Mouse (Mus musculus) right cerebral cortex, postnatal 14 days (tissue): Measurements from ENCODE around the gene Pcdh19.

Experiments used
- DNase-seq: peaks from one replicate; pipeline ENCODE4 v3.0.0; 2022

Gene Pcdh19

DNA sequence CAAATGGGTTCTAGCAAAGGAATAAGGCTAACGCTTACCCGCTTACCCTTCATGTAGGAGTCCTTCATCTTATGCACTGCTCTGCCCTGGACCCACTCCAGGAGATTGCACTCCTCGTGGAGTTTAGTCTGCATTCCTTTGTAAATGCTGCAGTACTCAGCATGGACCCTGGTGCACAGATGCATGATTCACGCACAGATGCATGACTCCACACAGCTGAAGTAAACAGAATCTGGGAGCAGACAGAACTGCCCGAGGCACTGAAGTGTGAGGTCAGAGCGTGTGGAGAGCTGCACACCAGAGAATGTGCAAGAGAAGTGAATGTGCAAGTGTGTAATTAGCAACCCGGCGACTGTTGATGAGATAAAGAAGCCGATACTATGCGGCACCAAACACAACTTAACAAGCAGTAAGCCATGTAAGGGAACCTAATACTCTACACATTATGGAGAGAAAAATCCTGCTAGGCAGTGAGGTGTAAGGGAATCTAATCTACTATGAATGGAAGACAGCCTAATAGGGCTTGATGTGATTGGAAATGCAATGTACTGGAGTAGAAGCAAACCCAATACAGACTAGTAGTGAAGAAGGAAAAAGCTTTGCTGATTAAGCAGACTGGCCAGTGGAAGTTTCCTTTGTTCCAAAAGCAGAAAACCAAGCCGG, 32.8 kb downstream of the Pcdh19 start:
- no peak for DNase-seq

DNA sequence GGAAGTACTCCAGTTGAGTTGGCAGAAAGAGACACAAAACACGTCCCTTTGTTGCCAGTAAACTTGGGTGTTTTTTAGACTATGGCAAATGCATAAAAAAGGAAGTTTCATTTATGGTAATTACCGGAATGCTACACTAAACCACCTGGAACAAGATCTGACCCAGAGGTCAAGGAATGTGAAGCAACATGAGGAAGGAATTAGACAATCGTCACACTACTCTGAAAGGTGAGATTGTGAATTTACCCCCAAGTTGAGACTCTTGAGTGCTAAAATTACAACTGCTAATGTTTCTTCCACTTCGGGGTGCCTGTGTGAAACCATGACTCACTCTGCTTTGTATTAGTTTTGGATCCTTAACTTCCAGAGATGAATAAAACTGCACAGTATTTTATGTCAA, 33.6 kb downstream of the Pcdh19 start:
- DNase-seq = no peak

GRCm38 (mm10) chrX:133653071-133653470, 35.7 kb downstream of the Pcdh19 start:
- no peak for DNase-seq

DNA sequence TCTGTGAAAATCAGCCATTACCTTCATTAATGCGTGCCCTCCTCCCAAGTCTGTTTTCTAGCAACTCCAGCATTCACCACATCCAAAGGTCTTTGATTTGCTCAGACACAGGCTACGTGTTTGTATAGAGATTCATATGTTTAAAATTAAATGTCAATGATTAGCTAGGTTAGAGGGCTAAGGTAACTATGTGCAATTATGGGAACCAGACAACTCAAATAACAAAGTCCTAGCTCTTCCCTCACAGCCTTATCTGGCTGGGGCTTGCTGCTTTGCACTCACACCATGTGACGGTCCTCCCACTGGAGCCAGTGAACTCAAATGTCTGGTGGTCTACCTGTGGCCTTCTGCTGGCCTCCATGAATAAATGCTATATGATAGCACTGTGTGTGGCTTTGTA, 38.4 kb downstream of the Pcdh19 start:
- DNase-seq = no peak

DNA sequence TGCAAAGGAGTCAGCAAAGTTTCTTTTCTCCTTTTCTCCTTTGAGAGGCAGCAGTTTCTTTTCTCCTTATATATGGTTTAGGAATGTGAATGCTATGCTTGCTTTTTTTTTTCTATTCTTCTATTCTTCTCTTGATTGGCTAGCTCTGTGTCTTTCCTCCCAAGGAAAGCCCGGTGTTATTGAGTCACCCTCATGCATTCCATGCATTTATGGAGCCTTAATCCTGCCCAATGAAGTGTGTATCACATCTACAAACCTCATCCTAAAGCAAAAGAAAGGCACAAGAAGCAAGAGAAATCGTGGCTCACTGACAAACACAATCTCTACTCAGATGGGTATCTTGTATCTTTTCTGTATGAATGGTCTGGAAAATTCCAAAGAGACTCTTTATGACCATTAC, 41.0 kb downstream of the Pcdh19 start:
- DNase-seq = no peak

DNA sequence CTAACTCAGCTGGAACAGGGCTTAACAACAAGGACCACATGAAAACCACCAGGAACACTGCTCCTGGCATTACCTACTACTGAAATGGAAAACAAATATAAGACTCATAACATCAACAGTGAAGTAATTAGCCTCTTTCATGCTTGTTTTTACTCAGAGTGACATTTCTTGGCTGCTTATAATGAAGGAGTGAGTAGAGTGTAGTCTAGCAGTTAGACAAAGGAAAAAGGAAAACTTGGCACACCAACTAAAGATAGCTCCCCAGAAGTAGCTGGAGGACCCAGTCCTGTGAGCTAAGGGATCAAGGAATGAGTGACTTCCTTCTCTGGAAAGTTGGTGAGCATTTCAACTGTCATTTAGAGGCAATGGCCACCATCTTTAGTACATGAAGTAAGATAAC, 49.3 kb downstream of the Pcdh19 start:
- no peak for DNase-seq

DNA sequence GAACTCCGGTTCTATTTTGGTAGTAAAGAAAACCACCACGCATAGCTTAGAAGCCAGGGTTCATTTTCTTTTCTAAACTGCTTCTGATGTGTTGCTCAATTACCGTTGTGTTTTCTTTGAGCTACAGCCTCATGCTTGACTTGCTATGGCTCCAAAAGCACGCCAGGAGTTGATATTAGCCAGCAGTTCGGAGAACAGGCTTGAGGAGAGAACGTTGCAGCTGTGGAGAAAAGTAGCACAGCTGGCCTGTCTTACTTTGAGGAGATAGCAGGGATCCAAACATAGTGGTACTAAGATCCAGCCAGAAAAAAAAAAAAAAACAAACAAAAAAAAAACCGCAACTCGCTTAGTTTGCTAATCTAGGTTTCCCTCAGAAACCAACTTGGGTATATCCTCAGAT, 59.2 kb downstream of the Pcdh19 start:
- no peak for DNase-seq

- no peak for DNase-seq
Measured at GRCm38 (mm10) chrX:133618222-133618621, 70.6 kb downstream of the Pcdh19 start.

DNA sequence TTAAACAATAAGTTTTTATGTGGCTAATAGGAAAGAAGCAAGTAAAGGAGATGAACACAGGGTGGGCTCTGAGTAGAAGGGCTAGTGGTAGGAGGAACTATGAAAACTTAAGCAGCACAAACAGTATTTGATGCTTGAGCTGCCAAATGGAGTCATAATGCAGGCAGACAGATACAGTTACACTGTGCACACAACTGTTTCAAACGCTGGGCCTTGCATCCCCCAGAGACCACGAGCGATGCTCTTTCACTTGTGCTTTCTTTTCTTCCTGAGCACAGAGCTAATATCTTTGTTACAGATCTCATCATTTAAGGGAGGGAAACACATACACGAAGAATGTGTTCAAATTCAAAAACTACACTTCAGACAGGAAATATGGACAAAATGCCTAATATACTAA, 83.0 kb downstream of the Pcdh19 start:
- DNase-seq = no peak

DNA sequence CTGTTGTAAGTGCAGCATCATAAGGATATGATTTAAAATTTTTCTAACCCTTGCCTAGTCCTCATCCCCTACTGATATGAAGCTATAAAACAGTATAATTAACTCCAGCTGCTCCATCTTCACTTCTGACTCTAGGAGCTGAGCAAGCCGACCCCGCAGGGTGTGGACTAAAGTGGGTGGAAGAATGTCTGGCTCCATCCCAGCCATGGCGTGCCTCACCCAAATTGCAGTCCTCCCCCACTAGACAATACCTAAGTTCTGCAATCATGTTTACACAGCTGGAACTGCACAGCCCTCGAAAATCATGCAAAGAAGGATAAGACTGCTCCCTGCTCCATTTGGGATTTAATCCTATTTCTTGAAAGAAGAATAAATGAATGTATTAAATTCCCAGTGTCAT, 84.5 kb downstream of the Pcdh19 start:
- no peak for DNase-seq

DNA sequence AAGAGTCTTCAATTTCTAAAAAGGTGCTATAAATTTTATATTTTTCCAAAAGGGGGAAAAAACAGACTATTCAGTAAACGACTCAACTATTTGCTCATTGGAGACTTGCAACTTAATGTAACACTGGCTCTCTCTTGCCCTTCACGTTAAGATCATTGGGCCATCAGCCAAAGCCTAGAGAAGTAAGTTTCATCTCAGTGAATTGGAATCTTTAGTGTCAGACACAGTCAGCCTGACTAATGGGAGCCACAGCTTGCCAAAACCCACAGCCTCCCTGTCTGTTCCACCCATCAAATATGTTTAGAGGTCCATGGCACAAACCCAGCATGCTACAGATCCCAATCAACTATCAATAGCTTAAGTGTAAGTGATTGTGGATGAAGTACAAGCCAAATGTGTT, 86.7 kb downstream of the Pcdh19 start:
- no peak for DNase-seq

- DNase-seq = no peak
Measured at GRCm38 (mm10) chrX:133601658-133602057, 87.1 kb downstream of the Pcdh19 start.

- no peak for DNase-seq
Measured at GRCm38 (mm10) chrX:133601195-133601594, 87.6 kb downstream of the Pcdh19 start.

DNA sequence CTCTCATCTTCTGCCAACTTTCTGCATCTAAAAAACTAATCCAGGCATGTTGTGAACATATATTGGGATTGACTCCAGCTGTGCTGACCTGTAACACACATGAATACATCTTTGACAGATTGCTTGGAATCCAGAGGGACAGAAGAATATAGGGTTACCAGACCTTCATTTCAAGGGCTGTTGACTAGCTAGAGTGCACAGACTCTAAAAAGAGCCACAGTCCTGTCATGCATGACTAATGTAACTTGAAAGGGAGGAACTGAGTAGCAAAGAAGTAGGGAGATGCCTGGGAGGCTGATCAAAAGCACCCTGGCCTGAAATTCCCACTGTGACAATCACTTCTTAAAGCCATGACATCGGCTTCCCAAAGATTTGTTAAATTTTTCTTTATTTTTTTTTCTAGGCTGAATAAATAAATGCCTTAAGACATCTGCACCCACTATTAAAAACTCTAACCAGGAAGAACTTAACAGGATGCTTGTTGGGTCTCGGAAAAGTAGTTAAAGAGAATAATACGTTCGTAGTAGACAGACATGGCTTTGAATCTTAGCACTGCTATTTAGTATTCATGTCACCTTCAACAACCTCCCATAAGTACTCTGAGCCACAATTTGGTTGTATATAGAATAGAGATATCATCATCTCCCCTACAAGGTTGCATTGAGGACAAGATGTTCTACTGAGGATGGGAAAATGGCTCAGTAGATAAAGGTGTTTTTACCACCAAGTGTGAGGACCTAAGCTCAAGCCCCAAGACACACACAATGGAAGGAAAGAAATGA, 113.0 kb downstream of the Pcdh19 start:
- DNase-seq = no peak

- DNase-seq = no peak
Measured at GRCm38 (mm10) chrX:133565355-133565754, 123.4 kb downstream of the Pcdh19 start.
